Mouse (Mus musculus) C2C12 (cell line): ENCODE measurements around the gene Kif7. TPM values are rescaled to one million over a fixed set of nuclear protein-coding genes. Genes with fewer than 3 reads are reported as not detected.

Source experiments
- H3K27me3 ChIP-seq: one replicate; pipeline ENCODE4 v1.6.1; 2011; ENCODE audit not compliant: control insufficient read depth, insufficient read depth, insufficient read length
- H3K36me3 ChIP-seq: one replicate; pipeline ENCODE4 v1.6.1; 2011; ENCODE audit not compliant: control insufficient read depth, insufficient read depth
- H3K4me3 ChIP-seq: one replicate; pipeline ENCODE4 v1.5.1; 2011; ENCODE audit warnings: mild to moderate bottlenecking, control low read depth; ENCODE audit not compliant: poor library complexity, insufficient read depth, severe bottlenecking
- H3K79me2 ChIP-seq: one replicate; pipeline ENCODE4 v1.6.1; 2011; ENCODE audit not compliant: control insufficient read depth, insufficient read depth
- H3K79me3 ChIP-seq: one replicate; pipeline ENCODE4 v1.6.1; 2011; ENCODE audit warnings: low read depth, control low read depth
- H3ac ChIP-seq: one replicate; pipeline ENCODE3; 2011; ENCODE audit warnings: low read depth; ENCODE audit not compliant: control insufficient read depth, insufficient read length
- CEBPB ChIP-seq: IDR thresholded peaks from one replicate; pipeline ENCODE4 v1.6.1; 2011; ENCODE audit warnings: low read depth, mild to moderate bottlenecking, control low read depth, moderate library complexity
- CTCF ChIP-seq: IDR thresholded peaks from one replicate; pipeline ENCODE4 v1.5.1; 2011; ENCODE audit not compliant: control insufficient read depth, insufficient read depth, insufficient read length
- FOSL1 ChIP-seq: IDR thresholded peaks from one replicate; pipeline ENCODE4 v1.8.0; 2011; ENCODE audit warnings: mild to moderate bottlenecking, low read length; ENCODE audit not compliant: poor library complexity, insufficient read depth, severe bottlenecking
- MAX ChIP-seq: IDR thresholded peaks from one replicate; pipeline ENCODE4 v1.6.1; 2011; ENCODE audit warnings: mild to moderate bottlenecking, control low read depth
- MYOD1 ChIP-seq: IDR thresholded peaks from one replicate; pipeline ENCODE4 v1.6.1; 2011; ENCODE audit warnings: low read depth; ENCODE audit not compliant: control insufficient read depth, insufficient read length
- MYOG ChIP-seq: IDR thresholded peaks from one replicate; pipeline ENCODE4 v1.6.1; 2011; ENCODE audit not compliant: control insufficient read depth, insufficient read length; ENCODE audit errors: extremely low read depth
- USF1 ChIP-seq: IDR thresholded peaks from one replicate; pipeline ENCODE4 v1.6.1; 2011; ENCODE audit warnings: low read depth, mild to moderate bottlenecking, control low read depth, moderate library complexity
- polyA plus RNA-seq: library from polyadenylated mRNA; unstranded; fragments of >200 nt; fragmentation: generic; extraction: Trizol; gene quantifications from one replicate; pipeline ENCODE4 v1.2.1, GENCODE M21; 2012; ENCODE audit warnings: missing spikeins

Gene Kif7
- polyA plus RNA-seq, 1 experiment, result 5.5 TPM

DNA sequence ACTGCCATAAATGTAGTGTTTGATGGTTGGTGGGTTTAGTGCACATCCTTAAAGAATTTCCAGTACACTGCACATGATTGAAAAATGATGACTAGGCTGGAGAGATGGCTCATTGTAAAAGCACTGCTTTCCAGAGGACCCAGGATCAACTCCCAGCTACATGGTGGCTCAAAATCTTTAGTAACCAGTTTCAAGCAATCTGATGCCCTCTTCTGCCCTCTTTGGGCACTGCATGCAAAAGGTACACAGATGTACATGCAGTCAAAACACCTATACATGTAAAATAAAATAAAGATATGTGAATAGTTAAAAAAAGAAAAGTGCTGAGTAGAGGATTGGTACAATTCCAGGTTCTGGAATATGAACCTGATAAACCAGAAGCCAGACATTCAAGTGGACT lies 36.3 kb downstream of the Kif7 start:
- no peak overlapping the region for H3ac ChIP-seq
- no peak overlapping the region for H3K4me3 ChIP-seq
- H3K36me3 ChIP-seq, result peaks cover 66% of the 10 kb centered on the region
- H3K27me3 ChIP-seq, result no peaks in the 10 kb centered on the region
- H3K79me2 ChIP-seq, result no peaks in the 10 kb centered on the region
- TF ChIP-seq MYOG (no peak), MAX (no peak), FOSL1 (no peak), USF1 (no peak), CTCF (no peak), MYOD1 (no peak), CEBPB (no peak)
- H3K79me3 ChIP-seq, result no peaks in the 10 kb centered on the region

DNA sequence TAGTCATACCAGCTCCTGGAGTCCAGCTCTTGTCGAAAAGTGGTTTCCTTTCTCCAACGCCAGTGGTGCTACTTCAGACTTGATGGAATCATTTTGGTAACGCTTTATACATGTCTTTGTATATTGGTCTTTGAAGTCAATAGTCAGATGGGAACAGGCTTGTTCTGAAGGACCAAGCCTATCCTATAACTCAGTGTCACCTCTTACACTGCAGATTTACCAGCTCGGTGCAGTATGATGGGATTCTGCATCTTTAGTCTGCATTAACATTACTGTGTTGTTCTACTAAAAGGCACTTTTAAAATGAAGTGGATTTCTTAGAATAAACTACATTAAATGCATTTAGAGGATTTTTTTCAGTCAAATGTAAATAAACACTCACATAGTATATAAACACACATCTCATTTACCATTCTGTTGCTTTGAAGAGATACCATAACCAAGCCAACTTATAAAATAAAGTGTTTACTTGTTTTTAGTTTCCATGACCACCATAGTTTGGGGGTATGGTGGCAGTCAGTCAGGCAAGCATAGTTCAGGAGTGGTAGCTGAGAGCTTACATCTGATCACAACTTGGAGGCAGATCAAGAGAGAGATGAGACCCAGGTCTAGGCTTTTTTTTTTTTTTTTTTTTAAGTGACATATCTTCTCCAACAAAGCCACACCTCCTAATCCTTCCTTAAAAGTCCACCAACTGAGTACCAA lies 44.5 kb downstream of the Kif7 start:
- Histone ChIP-seq H3ac (no peak overlapping the region), H3K79me3 (no peaks in the 10 kb centered on the region), H3K4me3 (no peak overlapping the region), H3K79me2 (no peaks in the 10 kb centered on the region), H3K27me3 (no peaks in the 10 kb centered on the region), H3K36me3 (peaks cover 73% of the 10 kb centered on the region)
- no peak for TF ChIP-seq MYOG
- no peak for TF ChIP-seq FOSL1
- no peak for TF ChIP-seq USF1
- no peak for TF ChIP-seq CEBPB
- no peak for TF ChIP-seq MYOD1
- no peak for TF ChIP-seq MAX

DNA sequence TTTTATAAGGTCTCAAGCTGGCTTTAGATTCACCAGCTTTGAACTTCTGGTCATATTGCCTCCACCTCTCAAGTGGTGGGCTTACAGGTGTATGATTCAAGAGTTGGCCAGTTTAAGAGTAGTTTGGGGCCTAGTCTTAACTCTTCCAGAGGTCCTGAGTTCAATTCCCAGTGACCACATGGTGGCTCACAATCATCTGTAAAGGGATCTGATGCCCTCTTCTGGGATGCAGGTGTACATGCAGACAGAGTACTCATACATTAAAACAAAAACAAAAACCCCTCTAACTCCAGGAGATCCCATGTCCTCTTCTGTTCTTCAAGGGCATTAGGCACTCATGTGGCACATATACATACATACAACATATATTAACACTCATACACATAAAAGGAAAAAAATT lies 48.8 kb downstream of the Kif7 start:
- Histone ChIP-seq H3K36me3 (peaks cover 53% of the 10 kb centered on the region), H3K27me3 (no peaks in the 10 kb centered on the region), H3K4me3 (no peak overlapping the region), H3ac (no peak overlapping the region), H3K79me2 (peaks cover 41% of the 10 kb centered on the region), H3K79me3 (peaks cover 25% of the 10 kb centered on the region)
- TF ChIP-seq CTCF (no peak), USF1 (no peak), MYOD1 (no peak), MAX (no peak), FOSL1 (no peak), CEBPB (no peak), MYOG (no peak)

DNA sequence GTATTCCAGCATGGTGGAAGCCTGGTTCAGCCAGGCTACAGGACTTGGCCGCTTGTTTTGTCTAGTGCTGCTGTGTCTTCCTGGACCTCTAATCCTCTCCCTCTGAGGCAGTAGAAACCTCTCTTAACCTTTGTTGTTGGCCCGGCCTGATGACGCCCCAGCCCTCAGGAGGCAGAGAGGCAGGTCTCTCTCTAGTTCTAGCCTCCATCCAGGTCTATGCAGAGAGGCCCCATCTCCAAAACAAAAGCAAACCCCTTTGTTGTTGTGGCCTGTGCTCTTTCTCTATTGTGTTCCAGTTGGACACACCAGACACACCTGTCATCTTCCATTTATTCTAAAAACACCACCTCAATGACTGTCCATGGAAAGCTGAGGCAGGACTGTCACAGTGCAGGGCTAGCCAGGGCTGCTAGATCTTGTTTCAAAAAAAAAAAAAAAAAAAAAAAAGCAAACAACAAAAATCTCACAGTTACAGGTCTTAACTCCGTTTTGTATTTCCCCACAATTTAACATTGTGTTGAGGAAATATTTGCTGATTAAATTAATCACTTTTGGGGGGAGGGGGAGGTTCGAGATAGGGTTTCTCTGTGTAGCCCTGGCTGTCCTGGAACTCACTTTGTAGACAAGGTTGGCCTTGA lies 54.1 kb downstream of the Kif7 start:
- H3K79me3 ChIP-seq, result peaks cover 38% of the 10 kb centered on the region
- TF ChIP-seq USF1, result no peak
- TF ChIP-seq FOSL1, result no peak
- TF ChIP-seq CTCF, result no peak
- peaks cover 57% of the 10 kb centered on the region for H3K79me2 ChIP-seq
- peak overlapping the region; percentile 78 for H3K4me3 ChIP-seq
- H3K36me3 ChIP-seq, result peaks cover 9% of the 10 kb centered on the region
- H3ac ChIP-seq, result peak overlapping the region; percentile 93
- H3K27me3 ChIP-seq, result no peaks in the 10 kb centered on the region

DNA sequence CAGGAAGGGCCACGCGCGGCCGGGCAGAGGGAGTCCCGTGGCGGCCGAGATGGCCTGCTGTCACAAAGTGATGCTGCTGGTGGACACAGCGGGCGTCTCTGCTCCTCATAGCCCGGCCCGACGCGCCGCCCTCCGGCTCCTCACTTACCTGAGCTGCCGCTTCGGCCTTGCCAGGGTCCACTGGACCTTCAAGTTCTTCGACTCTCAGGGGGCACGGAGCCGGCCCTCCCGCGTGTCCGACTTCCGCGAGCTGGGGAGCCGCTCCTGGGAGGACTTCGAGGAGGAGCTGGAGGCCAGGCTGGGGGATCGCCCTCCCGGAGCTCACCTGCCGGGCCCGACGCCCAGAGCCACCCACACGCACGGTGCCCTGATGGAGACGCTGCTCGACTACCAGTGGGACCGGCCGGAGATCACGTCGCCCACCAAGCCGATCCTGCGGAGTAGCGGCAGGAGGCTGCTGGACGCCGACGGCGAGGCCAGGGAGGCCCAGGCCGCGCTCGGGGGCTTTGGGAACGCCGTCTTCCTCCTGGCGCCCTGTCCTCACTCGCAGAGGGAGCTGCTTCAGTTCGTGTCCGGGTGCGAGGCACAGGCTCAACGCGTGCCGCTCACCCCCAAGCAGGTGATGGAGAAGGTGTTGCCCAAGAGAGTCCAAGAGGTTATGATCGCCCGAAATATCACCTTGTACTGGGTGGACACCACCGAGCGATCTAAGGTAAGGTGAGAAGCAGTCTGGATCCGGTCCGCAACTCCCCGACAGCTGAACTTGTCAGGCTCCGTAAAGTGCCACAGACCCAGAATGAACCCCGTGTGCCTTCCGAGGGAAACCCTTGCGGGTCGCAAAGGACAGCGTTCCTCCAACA lies 55.0 kb downstream of the Kif7 start:
- H3K4me3 ChIP-seq, result peak overlapping the region; percentile 78
- H3K36me3 ChIP-seq, result peaks cover 5% of the 10 kb centered on the region
- peak overlapping the region; percentile 93 for H3ac ChIP-seq
- H3K27me3 ChIP-seq, result no peaks in the 10 kb centered on the region
- peaks cover 54% of the 10 kb centered on the region for H3K79me2 ChIP-seq
- TF ChIP-seq MYOG (no peak), MAX (no peak), CEBPB (no peak)
- peaks cover 38% of the 10 kb centered on the region for H3K79me3 ChIP-seq

DNA sequence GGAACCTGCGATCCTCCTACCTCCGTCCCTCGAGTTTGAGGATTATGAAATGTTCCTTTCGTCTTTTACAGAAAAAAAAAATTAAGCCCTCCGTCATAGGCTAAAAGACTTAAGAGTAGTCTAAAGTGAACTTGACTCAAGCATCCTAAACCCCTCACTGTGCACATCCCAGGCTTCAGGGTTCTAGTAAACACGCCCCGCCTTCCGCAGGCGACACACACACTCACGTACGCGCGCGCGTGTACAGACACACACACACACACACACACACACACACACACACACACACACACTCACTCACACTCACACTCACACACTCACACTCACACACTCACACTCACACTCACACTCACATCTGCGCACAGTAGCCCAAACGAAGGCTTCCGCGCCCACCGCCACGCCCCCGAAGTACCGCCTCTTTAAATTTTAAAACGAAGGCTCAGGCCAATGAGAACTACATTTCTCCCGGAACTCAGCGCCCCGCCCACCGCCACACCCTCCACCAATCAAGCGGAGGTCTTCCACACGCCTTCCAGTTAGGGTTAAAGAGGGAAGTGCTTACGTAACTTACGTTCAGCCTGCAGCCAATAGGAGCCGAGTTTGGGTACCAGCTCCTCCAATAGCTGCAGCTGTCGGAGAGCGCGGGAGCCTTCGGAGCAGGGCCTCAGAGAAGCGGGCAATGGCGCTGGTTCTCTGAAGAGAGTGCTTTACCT lies 55.8 kb downstream of the Kif7 start, which contains the start of gene Ticrr:
Gene Ticrr, plus strand, starts transcription at position 619 of the 713 bp plus-strand sequence.
- Histone ChIP-seq H3K79me2 (peaks cover 46% of the 10 kb centered on the region), H3K27me3 (no peaks in the 10 kb centered on the region), H3K36me3 (no peaks in the 10 kb centered on the region), H3ac (peak within 1 kb of the TSS; percentile 93), H3K79me3 (peaks cover 36% of the 10 kb centered on the region), H3K4me3 (peak within 1 kb of the TSS; percentile 78)
- TF ChIP-seq CEBPB (no peak), FOSL1 (no peak), MAX (no peak), CTCF (no peak), USF1 (no peak), MYOD1 (no peak), MYOG (no peak)
